Mouse (Mus musculus): ENCODE results near the gene Donson.
A peak's percentile ranks its signal among the peaks of the same experiment; 100 is the strongest.
"Not testable (repeated sequence)": the region's sequence is repeated elsewhere in the genome, so short reads cannot be mapped to it uniquely, and the experiment has no call there.

The Donson gene

GRCm38 (mm10) chr16:91688023-91688618, 449 bp downstream of the Donson start:
- no peak for DNase-seq

GRCm38 (mm10) chr16:91686369-91686768, 2.2 kb downstream of the Donson start:
- no peak for DNase-seq

GRCm38 (mm10) chr16:91685526-91685925, 3.0 kb downstream of the Donson start:
- no peak for DNase-seq

GRCm38 (mm10) chr16:91680656-91681055, 7.9 kb downstream of the Donson start:
- DNase-seq: no peak

- DNase-seq: no peak
These were observed 10.2 kb downstream of the Donson start for GRCm38 (mm10) chr16:91678147-91678911.

GRCm38 (mm10) chr16:91674500-91674899, 14.1 kb downstream of the Donson start:
- no peak for DNase-seq

- DNase-seq: no peak
These were observed 24.8 kb downstream of the Donson start for GRCm38 (mm10) chr16:91663795-91664194.

GRCm38 (mm10) chr16:91662336-91662735, 26.2 kb downstream of the Donson start:
- DNase-seq: no peak

GRCm38 (mm10) chr16:91661397-91661796, 27.2 kb downstream of the Donson start:
- no peak for DNase-seq

GRCm38 (mm10) chr16:91659798-91660197, 28.8 kb downstream of the Donson start:
- no peak for DNase-seq

- DNase-seq: no peak
These were observed 30.1 kb downstream of the Donson start for GRCm38 (mm10) chr16:91658471-91658870.

GRCm38 (mm10) chr16:91657285-91657684, 31.3 kb downstream of the Donson start:
- no peak for DNase-seq

GRCm38 (mm10) chr16:91655285-91655684, 33.3 kb downstream of the Donson start:
- DNase-seq: no peak

GRCm38 (mm10) chr16:91652191-91652590, 36.4 kb downstream of the Donson start:
- DNase-seq: no peak

- no peak for DNase-seq
These were observed 38.8 kb downstream of the Donson start for GRCm38 (mm10) chr16:91649781-91650180.

GRCm38 (mm10) chr16:91649246-91649645, 39.3 kb downstream of the Donson start:
- no peak for DNase-seq

GRCm38 (mm10) chr16:91648220-91648550, 40.4 kb downstream of the Donson start:
- peak; percentile 81 for DNase-seq

GRCm38 (mm10) chr16:91647461-91648219, 40.9 kb downstream of the Donson start, which contains the start of gene Son:
TSS of gene Son (plus strand) at chr16:91647506.
- peak; percentile 99 for DNase-seq

- DNase-seq: peak; percentile 94
These were observed 41.7 kb downstream of the Donson start, which contains the start of gene Gart for GRCm38 (mm10) chr16:91646681-91647419. TSS of gene Gart (minus strand) at chr16:91646952.

- peak; percentile 24 for DNase-seq
These were observed 42.5 kb downstream of the Donson start for GRCm38 (mm10) chr16:91645995-91646602.

- DNase-seq: not testable (repeated sequence)
These were observed 43.1 kb downstream of the Donson start for GRCm38 (mm10) chr16:91645420-91645819.

- no peak for DNase-seq
These were observed 43.7 kb downstream of the Donson start for GRCm38 (mm10) chr16:91644901-91645300.

GRCm38 (mm10) chr16:91640171-91640570, 48.4 kb downstream of the Donson start:
- DNase-seq: no peak

Data from retina, postnatal 1 day (tissue).